Mouse (Mus musculus) stomach, embryonic 14.5 days (tissue): ENCODE measurements around the gene Rbfox3. TPM values are rescaled to one million over a fixed set of nuclear protein-coding genes. Genes with fewer than 3 reads are reported as not detected.

ENCODE experiments used
- ATAC-seq: fragments of 200-750 bp; cut with Nextera tagmentation; 2 replicates; pipeline ENCODE4 v1.8.0; 2017; ENCODE audit warnings: low read depth, moderate TSS enrichment; ENCODE audit not compliant: insufficient number of reproducible peaks, insufficient read depth, low FRiP score
- H3K27ac ChIP-seq: fragments of 300-500 bp; sonication (generic); 2 replicates; pipeline ENCODE4 v1.5.1; 2014; ENCODE audit warnings: mild to moderate bottlenecking, low read length, moderate library complexity, mixed read lengths
- H3K27me3 ChIP-seq: fragments of 300-500 bp; sonication (generic); 2 replicates; pipeline ENCODE4 v1.6.1; 2014; ENCODE audit warnings: low read length, control low read depth, mixed read lengths; ENCODE audit not compliant: control insufficient read depth, insufficient read depth
- H3K36me3 ChIP-seq: fragments of 300-500 bp; sonication (generic); 2 replicates; pipeline ENCODE4 v1.6.1; 2014; ENCODE audit warnings: mild to moderate bottlenecking, control low read depth, low read length, moderate library complexity, mixed read lengths; ENCODE audit not compliant: control insufficient read depth, insufficient read depth
- H3K4me1 ChIP-seq: fragments of 300-500 bp; sonication (generic); 2 replicates; pipeline ENCODE4 v1.6.1; 2014; ENCODE audit warnings: low read length, control low read depth, mixed read lengths; ENCODE audit not compliant: control insufficient read depth, insufficient read depth
- H3K4me2 ChIP-seq: fragments of 300-500 bp; sonication (generic); replicated peaks from 2 replicates; pipeline ENCODE4 v1.6.1; 2014; ENCODE audit warnings: low read depth, low read length, control low read depth
- H3K4me3 ChIP-seq: fragments of 300-500 bp; sonication (generic); 2 replicates; pipeline ENCODE4 v1.5.1; 2014; ENCODE audit warnings: low read depth, low read length, control low read depth
- H3K9ac ChIP-seq: fragments of 300-500 bp; sonication (generic); replicated peaks from 2 replicates; pipeline ENCODE4 v1.6.1; 2014; ENCODE audit warnings: low read depth, mild to moderate bottlenecking, control low read depth, low read length, moderate library complexity, mixed read lengths
- H3K9me3 ChIP-seq: fragments of 300-500 bp; sonication (generic); 2 replicates; pipeline ENCODE4 v1.6.1; 2016; ENCODE audit warnings: low read depth, low read length, control low read depth; ENCODE audit not compliant: control insufficient read depth
- WGBS: fragments of 180-500 bp; shearing (Covaris S2); extraction: QIAGEN DNeasy Blood & Tissue Kit; methylation state at CpG from one replicate; pipeline ENCODE4 v1.1.7; 2014; 5-methylcytosine and 5-hydroxymethylcytosine counted together
- polyA plus RNA-seq: library from polyadenylated mRNA; unstranded; fragments of >200 nt; fragmentation: Nextera tagmentation; extraction: Ambion mirVana; gene quantifications from 2 replicates; pipeline ENCODE4 v1.2.1, GENCODE M21; 2014

The Rbfox3 gene
- polyA plus RNA-seq, 1 experiment from 2014 or later: 1.2 TPM

- no peaks in the 10 kb centered on the region for H3K9me3 ChIP-seq
- no peaks in the 10 kb centered on the region for H3K4me1 ChIP-seq
- no peaks in the 10 kb centered on the region for H3K27me3 ChIP-seq
- ATAC-seq: no peak
- 66% methylated on average over 4 of the region's 4 CpGs for WGBS
- no peak overlapping the region for H3K9ac ChIP-seq
- H3K4me3 ChIP-seq: no peak overlapping the region
- no peak overlapping the region for H3K27ac ChIP-seq
- H3K4me2 ChIP-seq: no peak overlapping the region
- no peaks in the 10 kb centered on the region for H3K36me3 ChIP-seq
These were observed 74.5 kb downstream of the Rbfox3 start for GRCm38 (mm10) chr11:118836889-118837288.

- no peak overlapping the region for H3K4me2 ChIP-seq
- no peaks in the 10 kb centered on the region for H3K4me1 ChIP-seq
- H3K27ac ChIP-seq: no peak overlapping the region
- 61% methylated on average over 10 of the region's 10 CpGs for WGBS
- H3K9me3 ChIP-seq: no peaks in the 10 kb centered on the region
- H3K36me3 ChIP-seq: no peaks in the 10 kb centered on the region
- ATAC-seq: no peak
- no peaks in the 10 kb centered on the region for H3K27me3 ChIP-seq
- no peak overlapping the region for H3K9ac ChIP-seq
- no peak overlapping the region for H3K4me3 ChIP-seq
These were observed 78.5 kb downstream of the Rbfox3 start for GRCm38 (mm10) chr11:118832793-118833481.

- Histone ChIP-seq H3K9me3 (no peaks in the 10 kb centered on the region), H3K9ac (no peak overlapping the region), H3K27ac (no peak overlapping the region), H3K27me3 (no peaks in the 10 kb centered on the region), H3K36me3 (no peaks in the 10 kb centered on the region), H3K4me3 (no peak overlapping the region), H3K4me2 (no peak overlapping the region), H3K4me1 (no peaks in the 10 kb centered on the region)
- ATAC-seq: no peak
- WGBS: 69% methylated on average over 7 of the region's 7 CpGs
These were observed 79.7 kb downstream of the Rbfox3 start for GRCm38 (mm10) chr11:118831730-118832129.

- Histone ChIP-seq H3K27ac (no peak overlapping the region), H3K4me3 (no peak overlapping the region), H3K36me3 (no peaks in the 10 kb centered on the region), H3K4me2 (no peak overlapping the region), H3K9me3 (no peaks in the 10 kb centered on the region), H3K4me1 (no peaks in the 10 kb centered on the region), H3K9ac (no peak overlapping the region), H3K27me3 (no peaks in the 10 kb centered on the region)
- ATAC-seq: no peak
- WGBS: 56% methylated on average over 25 of the region's 25 CpGs
These were observed 85.9 kb downstream of the Rbfox3 start for GRCm38 (mm10) chr11:118825280-118826094.

GRCm38 (mm10) chr11:118821353-118821752 lies 90.0 kb downstream of the Rbfox3 start:
- no peak overlapping the region for H3K4me3 ChIP-seq
- no peak overlapping the region for H3K27ac ChIP-seq
- 42% methylated on average over 2 of the region's 2 CpGs for WGBS
- H3K9me3 ChIP-seq: no peaks in the 10 kb centered on the region
- H3K36me3 ChIP-seq: no peaks in the 10 kb centered on the region
- H3K4me2 ChIP-seq: no peak overlapping the region
- no peaks in the 10 kb centered on the region for H3K27me3 ChIP-seq
- H3K9ac ChIP-seq: no peak overlapping the region
- no peaks in the 10 kb centered on the region for H3K4me1 ChIP-seq
- ATAC-seq: no peak

GRCm38 (mm10) chr11:118818528-118818927 lies 92.9 kb downstream of the Rbfox3 start:
- no peaks in the 10 kb centered on the region for H3K9me3 ChIP-seq
- no peak overlapping the region for H3K4me3 ChIP-seq
- H3K9ac ChIP-seq: no peak overlapping the region
- H3K4me2 ChIP-seq: no peak overlapping the region
- no peaks in the 10 kb centered on the region for H3K4me1 ChIP-seq
- no peaks in the 10 kb centered on the region for H3K27me3 ChIP-seq
- no peak for ATAC-seq
- WGBS: 91% methylated on average over 8 of the region's 8 CpGs
- no peak overlapping the region for H3K27ac ChIP-seq
- no peaks in the 10 kb centered on the region for H3K36me3 ChIP-seq

- 67% methylated on average over 5 of the region's 5 CpGs for WGBS
- Histone ChIP-seq H3K27me3 (no peaks in the 10 kb centered on the region), H3K4me1 (no peaks in the 10 kb centered on the region), H3K4me3 (no peak overlapping the region), H3K36me3 (no peaks in the 10 kb centered on the region), H3K9ac (no peak overlapping the region), H3K9me3 (no peaks in the 10 kb centered on the region), H3K27ac (no peak overlapping the region), H3K4me2 (no peak overlapping the region)
- no peak for ATAC-seq
These were observed 96.3 kb downstream of the Rbfox3 start for GRCm38 (mm10) chr11:118815118-118815517.

GRCm38 (mm10) chr11:118813942-118814341 lies 97.5 kb downstream of the Rbfox3 start:
- Histone ChIP-seq H3K4me3 (no peak overlapping the region), H3K9ac (no peak overlapping the region), H3K27me3 (no peaks in the 10 kb centered on the region), H3K27ac (no peak overlapping the region), H3K4me1 (no peaks in the 10 kb centered on the region), H3K9me3 (no peaks in the 10 kb centered on the region), H3K4me2 (no peak overlapping the region), H3K36me3 (no peaks in the 10 kb centered on the region)
- no peak for ATAC-seq
- WGBS: 48% methylated on average over 11 of the region's 11 CpGs
